Mouse (Mus musculus): ENCODE measurements at regions not wholly inside any gene's neighbourhood (a gene's known extent, or its start where the extent isn't known, plus 50 kb on each side); places are given as distances from the start of the nearest gene placed in this dataset.

DNA sequence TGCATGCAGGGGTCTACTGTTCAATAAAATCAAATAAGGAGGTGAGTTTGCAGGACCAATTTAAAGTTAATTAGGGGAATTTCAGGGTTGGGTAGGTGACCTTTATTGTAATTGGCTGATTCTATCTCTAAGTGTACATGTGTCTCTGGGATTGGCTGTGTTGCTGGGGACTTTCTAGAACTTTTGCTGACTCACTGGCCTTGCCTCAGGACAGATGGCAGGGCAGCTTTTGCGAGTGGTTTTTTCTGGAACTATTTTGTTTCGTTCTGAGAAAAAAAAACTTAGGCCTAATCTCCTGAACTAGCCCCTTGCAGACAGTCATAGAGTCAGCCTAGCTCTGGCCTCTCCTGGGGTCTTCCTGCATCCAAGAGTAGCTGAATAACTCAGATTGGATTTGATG lies 249.3 kb upstream of the Mdga2 start:
- no peak for DNase-seq

- no peak for DNase-seq
Observed at GRCm38 (mm10) chr12:67471001-67471400, 248.7 kb upstream of the Mdga2 start.

- DNase-seq = no peak
Observed at GRCm38 (mm10) chr12:67449109-67449508, 226.8 kb upstream of the Mdga2 start.

- DNase-seq = peak; percentile 34
Observed at GRCm38 (mm10) chr12:67430318-67430950, 208.1 kb upstream of the Mdga2 start.

DNA sequence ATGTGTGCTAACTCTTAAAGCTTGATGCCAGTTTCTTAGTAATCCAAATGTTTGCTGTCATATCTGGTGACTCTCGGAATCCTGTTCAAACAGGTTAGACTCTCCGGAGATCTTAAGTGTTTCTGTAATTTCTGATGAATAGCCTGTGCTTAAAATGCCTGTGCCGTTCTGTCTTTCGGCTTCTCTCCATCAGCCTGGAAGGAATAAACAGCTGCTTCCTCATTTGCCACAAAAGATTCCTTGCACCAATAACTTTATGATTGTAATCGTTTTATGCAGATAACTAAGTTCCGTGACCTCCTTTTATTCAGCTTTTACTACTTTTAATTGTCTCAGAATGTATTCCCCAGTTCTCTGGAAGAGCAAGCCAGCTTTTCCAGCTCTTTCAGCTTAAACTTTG lies 204.5 kb upstream of the Mdga2 start:
- no peak for DNase-seq

DNA sequence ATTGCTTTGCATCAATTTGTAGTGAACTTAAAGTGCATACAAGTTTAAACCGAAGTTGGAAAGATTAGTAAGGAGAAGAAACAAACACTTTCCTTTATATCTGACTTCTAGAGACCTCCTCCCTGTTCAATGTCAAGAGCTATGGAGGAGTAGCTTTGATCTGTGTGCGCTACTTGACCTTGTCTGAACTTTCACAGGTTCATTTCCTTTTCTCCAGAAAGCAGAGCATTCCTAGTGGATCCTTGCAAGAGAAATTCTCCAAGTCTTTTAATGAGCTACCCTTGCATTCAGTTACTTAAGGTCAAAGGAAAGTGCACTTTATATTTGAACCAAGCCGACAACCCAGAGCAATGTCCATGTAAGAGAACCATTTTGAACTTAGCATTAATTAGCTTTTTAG lies 177.2 kb upstream of the Mdga2 start:
- no peak for DNase-seq

- no peak for DNase-seq
Observed at GRCm38 (mm10) chr12:67374530-67374929, 152.2 kb upstream of the Mdga2 start.

GRCm38 (mm10) chr12:67348551-67348950 lies 126.2 kb upstream of the Mdga2 start:
- DNase-seq = no peak

- no peak for DNase-seq
Observed at GRCm38 (mm10) chr12:67332483-67332998, 110.2 kb upstream of the Mdga2 start.

- no peak for DNase-seq
Observed at GRCm38 (mm10) chr12:67326326-67326725, 104.0 kb upstream of the Mdga2 start.

DNA sequence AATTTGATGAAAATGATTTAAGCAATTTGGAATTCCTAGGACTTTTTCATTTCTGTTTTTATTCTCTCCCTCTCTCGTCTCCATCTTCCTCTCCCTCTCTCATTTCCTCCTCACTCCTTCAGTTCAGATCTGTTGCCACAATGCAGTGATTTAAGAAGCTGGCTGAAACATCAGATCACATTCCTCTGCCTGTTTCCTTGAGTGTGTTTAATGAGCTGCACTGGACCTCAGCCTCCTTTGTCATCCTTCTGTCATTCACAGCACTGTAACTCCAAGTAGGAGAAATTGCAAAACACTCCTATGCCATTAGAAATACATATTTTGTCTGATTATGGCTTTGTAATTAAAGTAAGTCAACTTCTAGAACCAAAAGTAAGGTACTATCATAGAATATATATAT lies 103.5 kb upstream of the Mdga2 start:
- DNase-seq = no peak

DNA sequence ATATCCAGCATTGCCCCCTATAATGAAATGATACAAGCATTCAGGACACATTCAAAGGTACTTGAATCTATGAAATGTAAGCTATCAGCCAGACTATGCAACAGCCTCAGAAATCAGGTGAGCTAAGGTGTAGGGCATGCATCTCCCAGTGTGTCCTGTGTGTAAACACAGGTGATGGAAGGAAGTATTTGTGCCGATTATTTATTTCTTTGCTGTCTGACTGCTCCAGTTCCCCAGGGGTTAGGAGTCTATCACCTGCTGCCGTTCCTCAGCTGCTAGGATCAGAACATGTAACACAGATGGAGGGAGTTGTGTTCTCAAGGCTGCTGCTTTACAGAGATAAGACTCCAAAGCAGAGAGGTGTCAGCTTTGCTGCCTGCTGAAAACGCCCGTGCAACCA lies 103.0 kb upstream of the Mdga2 start:
- DNase-seq = no peak

GRCm38 (mm10) chr12:67318687-67319086 lies 96.3 kb upstream of the Mdga2 start:
- no peak for DNase-seq

DNA sequence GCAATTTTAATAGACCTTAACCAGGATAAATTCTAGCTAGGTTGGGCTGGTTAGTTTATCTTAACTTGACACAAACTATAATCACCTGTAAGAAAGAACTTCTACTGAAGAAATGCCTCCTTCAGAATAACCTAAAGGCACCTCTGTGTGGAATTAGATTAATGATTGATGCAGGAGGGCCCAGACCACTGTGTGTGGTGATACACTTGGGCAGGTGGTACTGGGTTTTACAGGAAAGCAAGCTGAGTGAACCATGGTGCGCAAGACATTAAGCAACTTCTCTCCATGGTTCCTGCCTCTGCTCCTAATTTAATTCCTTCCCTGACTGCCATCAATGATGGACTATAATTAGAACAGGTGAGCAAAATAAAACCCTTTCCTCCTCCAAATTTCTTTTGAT lies 77.9 kb upstream of the Mdga2 start:
- DNase-seq = no peak

- DNase-seq = no peak
Observed at GRCm38 (mm10) chr12:67290054-67290453, 67.7 kb upstream of the Mdga2 start.

DNA sequence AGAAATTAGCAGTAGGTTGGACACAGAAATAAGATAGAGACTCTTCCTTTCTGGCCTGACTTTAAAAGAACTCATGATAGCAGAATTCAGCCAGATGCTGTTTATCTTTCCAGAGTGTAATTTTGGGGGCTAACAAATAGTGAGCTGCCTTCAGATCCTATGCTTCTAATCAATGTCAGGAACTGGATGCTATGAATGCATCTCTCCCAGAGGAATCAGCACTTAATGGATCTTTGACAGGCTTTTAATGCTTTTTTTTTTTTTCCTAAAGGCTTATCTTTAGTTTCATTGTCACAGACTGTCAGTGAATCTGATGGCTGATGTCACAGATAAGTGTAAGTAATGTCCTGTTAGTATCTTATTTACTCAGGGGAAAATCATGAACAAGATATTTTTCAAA lies 50.5 kb upstream of the Mdga2 start:
- no peak for DNase-seq

DNA sequence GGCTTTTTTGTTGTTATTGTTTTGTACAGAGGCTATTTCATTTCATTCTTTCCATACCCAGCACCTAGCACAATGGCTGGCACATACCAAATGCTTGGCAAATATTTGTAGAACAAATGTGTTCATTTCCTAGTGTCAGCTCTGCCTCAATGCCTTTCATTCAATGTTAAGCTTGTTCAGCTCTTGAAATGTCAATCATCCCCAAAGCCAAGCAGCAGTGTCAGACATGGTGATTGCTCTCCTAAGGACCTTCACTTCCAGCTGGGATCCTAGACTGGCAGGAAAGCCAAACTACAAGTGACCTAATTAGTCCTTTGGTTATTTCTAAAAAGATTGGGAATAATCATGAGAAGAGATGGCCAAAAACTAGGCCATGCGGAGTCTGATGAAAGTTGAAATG lies 50.0 kb upstream of the Mdga2 start:
- no peak for DNase-seq
